Mouse (Mus musculus) forebrain, embryonic 14.5 days (tissue): Measurements from ENCODE around the gene Map4k2. TPM values are rescaled to one million over a fixed set of nuclear protein-coding genes. Genes with fewer than 3 reads are reported as not detected.

Source experiments
- ATAC-seq: fragments of 200-750 bp; cut with Nextera tagmentation; 2 replicates; pipeline ENCODE4 v1.8.0; 2017; ENCODE audit warnings: mild to moderate bottlenecking, moderate library complexity
- DNase-seq: peaks from one replicate; pipeline ENCODE4 v3.0.0-alpha.2; 2015; ENCODE audit warnings: low spot score
- H3K27ac ChIP-seq: fragments of 300-500 bp; sonication (generic); 2 replicates; pipeline ENCODE4 v1.5.1; 2014; ENCODE audit warnings: low read depth, mild to moderate bottlenecking, control low read depth, low read length, moderate library complexity
- H3K27me3 ChIP-seq: fragments of 300-500 bp; sonication (generic); replicated peaks from 2 replicates; pipeline ENCODE4 v1.6.1; 2014; ENCODE audit warnings: low read length, control low read depth, mixed read lengths; ENCODE audit not compliant: control insufficient read depth, insufficient read depth
- H3K36me3 ChIP-seq: fragments of 300-500 bp; sonication (generic); 2 replicates; pipeline ENCODE4 v1.6.1; 2014; ENCODE audit warnings: low read length, control low read depth; ENCODE audit not compliant: control insufficient read depth, insufficient read depth
- H3K4me1 ChIP-seq: fragments of 300-500 bp; sonication (generic); 2 replicates; pipeline ENCODE4 v1.6.1; 2014; ENCODE audit warnings: antibody characterized with exemption, low read length, control low read depth; ENCODE audit not compliant: control insufficient read depth, insufficient read depth
- H3K4me2 ChIP-seq: fragments of 300-500 bp; sonication (generic); 2 replicates; pipeline ENCODE4 v1.6.1; 2014; ENCODE audit warnings: mild to moderate bottlenecking, control low read depth, low read length
- H3K4me3 ChIP-seq: fragments of 300-500 bp; sonication (generic); 2 replicates; pipeline ENCODE4 v1.5.1; 2014; ENCODE audit warnings: low read depth, low read length, control low read depth
- H3K9ac ChIP-seq: fragments of 300-500 bp; sonication (generic); 2 replicates; pipeline ENCODE4 v1.6.1; 2014; ENCODE audit warnings: mild to moderate bottlenecking, low read length, control low read depth, moderate library complexity
- H3K9me3 ChIP-seq: fragments of 300-500 bp; sonication (generic); replicated peaks from 2 replicates; pipeline ENCODE4 v1.6.1; 2016; ENCODE audit warnings: low read length, control low read depth, mixed read lengths; ENCODE audit not compliant: control insufficient read depth
- WGBS: fragments of 180-500 bp; shearing (Covaris S2); extraction: QIAGEN DNeasy Blood & Tissue Kit; methylation state at CpG from one replicate; pipeline ENCODE4 v1.1.7; 2014; 5-methylcytosine and 5-hydroxymethylcytosine counted together
- polyA plus RNA-seq: library from polyadenylated mRNA; unstranded; fragments of >200 nt; fragmentation: Nextera tagmentation; extraction: Ambion mirVana; gene quantifications from 2 replicates; pipeline ENCODE4 v1.2.1, GENCODE M21; 2014

The Map4k2 gene
- polyA plus RNA-seq, 1 experiment from 2014 or later = 6.2 TPM

GRCm38 (mm10) chr19:6385419-6385818 is 44.5 kb downstream of the Map4k2 start:
- H3K27ac ChIP-seq = no peak overlapping the region
- ATAC-seq (no peak), DNase-seq (no peak)
- no peak overlapping the region for H3K4me2 ChIP-seq
- H3K4me1 ChIP-seq = peaks cover 3% of the 10 kb centered on the region; the same call in 1 of the 2 replicates
- no peak overlapping the region for H3K9ac ChIP-seq
- H3K36me3 ChIP-seq = 0 out of 2 replicates have a peak, but pooled peaks cover 4% of the 10 kb centered on the region
- 77% methylated on average over 5 of the region's 5 CpGs for WGBS
- H3K9me3 ChIP-seq = no peaks in the 10 kb centered on the region
- no peak overlapping the region for H3K4me3 ChIP-seq
- no peaks in the 10 kb centered on the region for H3K27me3 ChIP-seq

DNA sequence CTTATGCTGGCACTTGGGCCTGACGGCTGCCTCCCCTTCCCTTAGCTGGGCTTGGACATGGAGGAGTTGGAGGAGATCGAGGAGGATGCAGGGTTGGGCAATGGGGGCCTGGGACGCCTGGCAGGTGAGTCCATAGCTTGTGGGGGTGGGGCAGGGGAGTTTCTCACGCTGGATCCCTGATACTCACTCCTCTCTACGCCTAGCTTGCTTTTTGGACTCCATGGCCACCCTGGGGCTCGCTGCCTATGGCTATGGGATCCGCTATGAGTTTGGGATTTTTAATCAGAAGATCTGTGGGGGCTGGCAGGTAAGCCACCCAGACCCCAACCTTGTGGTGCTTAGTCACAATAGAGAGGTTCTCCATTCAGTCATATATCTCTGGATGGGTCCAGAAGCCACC is 44.9 kb downstream of the Map4k2 start:
- H3K4me3 ChIP-seq = no peak overlapping the region
- peaks cover 3% of the 10 kb centered on the region; the same call in 1 of the 2 replicates for H3K4me1 ChIP-seq
- no peaks in the 10 kb centered on the region for H3K27me3 ChIP-seq
- H3K9me3 ChIP-seq = no peaks in the 10 kb centered on the region
- DNase-seq = no peak
- no peak overlapping the region for H3K4me2 ChIP-seq
- no peak overlapping the region for H3K9ac ChIP-seq
- H3K27ac ChIP-seq = no peak overlapping the region
- 80% methylated on average over 7 of the region's 7 CpGs for WGBS
- no peak for ATAC-seq
- no peaks in the 10 kb centered on the region for H3K36me3 ChIP-seq

DNA sequence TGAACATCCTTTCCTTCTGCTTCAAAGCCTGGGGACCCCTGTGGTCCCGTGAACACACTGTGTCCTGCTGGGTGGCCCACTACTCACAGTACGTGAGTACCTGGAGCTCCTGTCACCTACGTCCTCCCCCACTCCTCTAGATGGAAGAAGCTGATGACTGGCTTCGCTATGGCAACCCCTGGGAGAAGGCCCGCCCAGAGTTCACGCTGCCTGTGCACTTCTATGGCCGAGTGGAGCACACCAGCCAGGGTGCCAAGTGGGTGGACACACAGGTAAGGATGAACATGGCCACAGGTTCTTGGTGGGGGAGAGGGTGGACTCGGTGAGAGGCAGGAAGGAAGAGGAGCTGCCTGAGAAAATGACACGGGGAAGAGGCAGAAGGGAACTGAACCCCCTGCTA is 45.3 kb downstream of the Map4k2 start:
- Histone ChIP-seq H3K4me2 (no peak overlapping the region), H3K4me1 (peaks cover 3% of the 10 kb centered on the region; the same call in 1 of the 2 replicates), H3K9ac (no peak overlapping the region), H3K36me3 (no peaks in the 10 kb centered on the region), H3K27ac (no peak overlapping the region), H3K9me3 (no peaks in the 10 kb centered on the region), H3K4me3 (no peak overlapping the region), H3K27me3 (no peaks in the 10 kb centered on the region)
- WGBS = 60% methylated on average over 9 of the region's 9 CpGs
- DNase-seq (no peak), ATAC-seq (no peak)

- Histone ChIP-seq H3K4me1 (peaks cover 3% of the 10 kb centered on the region; the same call in 1 of the 2 replicates), H3K27ac (no peak overlapping the region), H3K9ac (no peak overlapping the region), H3K36me3 (no peaks in the 10 kb centered on the region), H3K4me2 (no peak overlapping the region), H3K27me3 (no peaks in the 10 kb centered on the region), H3K9me3 (no peaks in the 10 kb centered on the region), H3K4me3 (no peak overlapping the region)
- 88% methylated on average over 13 of the region's 13 CpGs for WGBS
- DNase-seq = no peak
- no peak for ATAC-seq
These were observed 47.1 kb downstream of the Map4k2 start for GRCm38 (mm10) chr19:6388006-6388405.

DNA sequence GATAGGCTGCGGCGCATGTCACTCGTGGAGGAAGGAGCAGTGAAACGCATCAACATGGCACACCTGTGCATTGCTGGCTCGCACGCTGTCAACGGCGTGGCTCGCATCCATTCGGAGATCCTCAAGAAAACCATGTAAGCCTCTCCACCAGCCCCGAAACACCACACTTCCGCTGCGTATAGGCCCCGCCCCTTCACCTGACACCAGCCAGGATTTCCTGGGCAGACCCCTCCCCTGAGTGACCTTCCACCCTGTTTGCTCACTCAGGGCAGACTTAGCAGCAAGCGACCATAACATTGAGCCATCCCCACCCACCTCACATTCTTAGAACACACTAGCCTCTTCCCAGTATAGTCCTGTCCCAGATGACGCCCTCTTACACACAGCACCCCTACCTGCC is 48.9 kb downstream of the Map4k2 start:
- 6% methylated on average over 16 of the region's 16 CpGs for WGBS

DNA sequence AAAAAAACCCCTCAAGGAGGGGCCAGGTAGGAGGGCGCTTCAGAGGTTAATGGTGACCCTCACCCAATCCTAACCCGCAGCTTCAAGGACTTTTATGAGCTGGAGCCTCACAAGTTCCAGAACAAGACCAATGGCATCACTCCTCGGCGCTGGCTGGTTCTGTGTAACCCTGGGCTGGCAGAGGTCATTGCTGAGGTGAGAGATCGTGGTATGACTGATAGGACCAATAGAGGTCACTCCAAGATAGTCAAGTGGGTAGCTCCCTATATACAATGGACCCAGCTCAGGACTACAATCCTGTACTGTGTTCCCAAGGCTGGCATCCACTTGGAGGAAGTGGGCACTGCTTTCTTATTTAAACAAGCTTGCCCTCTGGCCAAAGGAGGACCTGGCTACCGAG is 49.3 kb downstream of the Map4k2 start:
- ATAC-seq (no peak), DNase-seq (no peak)
- H3K27ac ChIP-seq = no peak overlapping the region
- H3K27me3 ChIP-seq = no peaks in the 10 kb centered on the region
- H3K4me1 ChIP-seq = peaks cover 3% of the 10 kb centered on the region; the same call in 1 of the 2 replicates
- no peak overlapping the region for H3K4me2 ChIP-seq
- H3K4me3 ChIP-seq = no peak overlapping the region
- H3K9me3 ChIP-seq = no peaks in the 10 kb centered on the region
- H3K9ac ChIP-seq = no peak overlapping the region
- no peaks in the 10 kb centered on the region for H3K36me3 ChIP-seq
- 61% methylated on average over 6 of the region's 6 CpGs for WGBS

More for the DNA sequence above, 48.9 kb downstream of the Map4k2 start:
- no peak overlapping the region for H3K27ac ChIP-seq
- 0 out of 2 replicates have a peak, but pooled peaks have one; percentile 29 for ATAC-seq
- H3K9ac ChIP-seq = peak overlapping the region; percentile 21; the same call in 1 of the 2 replicates
- H3K9me3 ChIP-seq = no peaks in the 10 kb centered on the region
- no peaks in the 10 kb centered on the region for H3K27me3 ChIP-seq
- H3K4me1 ChIP-seq = peaks cover 3% of the 10 kb centered on the region; the same call in 1 of the 2 replicates
- H3K4me3 ChIP-seq = peak overlapping the region; percentile 19
- DNase-seq = no peak
- H3K36me3 ChIP-seq = no peaks in the 10 kb centered on the region
- peak overlapping the region; percentile 40 for H3K4me2 ChIP-seq

DNA sequence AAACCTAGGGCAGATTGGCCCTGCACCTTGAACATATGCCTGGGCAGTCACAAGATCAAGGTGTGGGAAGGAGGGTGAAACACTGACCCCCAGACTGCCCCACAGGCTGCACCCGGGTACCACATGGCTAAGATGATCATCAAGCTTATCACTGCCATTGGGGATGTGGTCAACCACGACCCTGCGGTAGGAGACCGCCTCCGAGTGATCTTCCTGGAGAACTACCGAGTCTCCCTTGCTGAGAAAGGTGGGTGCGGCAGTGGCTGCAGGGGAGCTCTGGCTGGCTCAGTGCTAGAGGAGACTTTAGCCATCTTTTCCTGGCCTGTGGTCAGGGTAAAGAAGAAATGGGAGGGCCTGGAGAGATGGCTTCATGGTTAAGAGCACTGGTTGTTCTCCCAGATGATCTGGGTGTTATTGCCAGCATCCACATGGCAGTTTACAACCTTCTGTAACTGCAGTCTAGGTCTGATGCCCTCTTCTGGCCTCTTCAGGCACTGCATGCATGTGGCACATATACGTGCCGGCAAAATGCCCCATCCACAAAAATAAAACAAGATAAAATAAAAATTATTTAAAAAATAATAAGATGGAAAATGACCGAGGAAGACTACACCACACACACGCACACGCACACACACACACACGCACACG is 51.9 kb downstream of the Map4k2 start:
- no peak overlapping the region for H3K9ac ChIP-seq
- no peak overlapping the region for H3K4me3 ChIP-seq
- ATAC-seq (no peak), DNase-seq (no peak)
- no peaks in the 10 kb centered on the region for H3K36me3 ChIP-seq
- peaks cover 3% of the 10 kb centered on the region; the same call in 1 of the 2 replicates for H3K4me1 ChIP-seq
- WGBS = 95% methylated on average over 14 of the region's 14 CpGs
- no peak overlapping the region for H3K4me2 ChIP-seq
- no peak overlapping the region for H3K27ac ChIP-seq
- no peaks in the 10 kb centered on the region for H3K9me3 ChIP-seq
- H3K27me3 ChIP-seq = no peaks in the 10 kb centered on the region

- Histone ChIP-seq H3K27me3 (no peaks in the 10 kb centered on the region), H3K4me1 (peaks cover 7% of the 10 kb centered on the region; the same call in 1 of the 2 replicates), H3K36me3 (no peaks in the 10 kb centered on the region), H3K27ac (no peak overlapping the region), H3K9me3 (no peaks in the 10 kb centered on the region), H3K9ac (no peak overlapping the region), H3K4me3 (no peak overlapping the region), H3K4me2 (no peak overlapping the region)
- ATAC-seq (no peak), DNase-seq (no peak)
- WGBS = 88% methylated on average over 16 of the region's 16 CpGs
These were observed 52.7 kb downstream of the Map4k2 start for GRCm38 (mm10) chr19:6393637-6394036.

GRCm38 (mm10) chr19:6396237-6396636 is 55.3 kb downstream of the Map4k2 start:
- Histone ChIP-seq H3K4me2 (no peak overlapping the region), H3K4me1 (peaks cover 11% of the 10 kb centered on the region; the same call in 1 of the 2 replicates), H3K4me3 (no peak overlapping the region), H3K36me3 (no peaks in the 10 kb centered on the region), H3K9ac (no peak overlapping the region), H3K27me3 (peaks cover 10% of the 10 kb centered on the region; the same call in 1 of the 2 replicates), H3K27ac (no peak overlapping the region), H3K9me3 (no peaks in the 10 kb centered on the region)
- DNase-seq = no peak
- WGBS = 87% methylated on average over 5 of the region's 5 CpGs
- no peak for ATAC-seq
